Mouse (Mus musculus) intestine, embryonic 15.5 days (tissue): ENCODE measurements around the gene Gm5795. TPM values are rescaled to one million over a fixed set of nuclear protein-coding genes. Genes with fewer than 3 reads are reported as not detected.
"Not testable (repeated sequence)": the region's sequence is repeated elsewhere in the genome, so short reads cannot be mapped to it uniquely, and the experiment has no call there.

Source experiments
- ATAC-seq: fragments of 200-750 bp; cut with Nextera tagmentation; 2 replicates; pipeline ENCODE4 v1.8.0; 2017; ENCODE audit warnings: moderate TSS enrichment, moderate library complexity
- H3K27ac ChIP-seq: fragments of 300-500 bp; sonication (generic); 2 replicates; pipeline ENCODE4 v1.5.1; 2015; ENCODE audit warnings: mild to moderate bottlenecking, inconsistent platforms
- H3K27me3 ChIP-seq: fragments of 300-500 bp; sonication (generic); replicated peaks from 2 replicates; pipeline ENCODE4 v1.6.1; 2015; ENCODE audit warnings: inconsistent platforms
- H3K36me3 ChIP-seq: fragments of 300-500 bp; sonication (generic); 2 replicates; pipeline ENCODE4 v1.6.1; 2015; ENCODE audit warnings: inconsistent platforms
- H3K4me1 ChIP-seq: fragments of 300-500 bp; sonication (generic); replicated peaks from 2 replicates; pipeline ENCODE4 v1.6.1; 2015; ENCODE audit warnings: inconsistent platforms
- H3K4me2 ChIP-seq: fragments of 300-500 bp; sonication (generic); replicated peaks from 2 replicates; pipeline ENCODE4 v1.6.1; 2015; ENCODE audit warnings: mild to moderate bottlenecking, inconsistent platforms
- H3K4me3 ChIP-seq: fragments of 300-500 bp; sonication (generic); replicated peaks from 2 replicates; pipeline ENCODE4 v1.5.1; 2015; ENCODE audit warnings: inconsistent platforms
- H3K9ac ChIP-seq: fragments of 300-500 bp; sonication (generic); 2 replicates; pipeline ENCODE4 v1.6.1; 2015; ENCODE audit warnings: inconsistent platforms
- H3K9me3 ChIP-seq: fragments of 300-500 bp; sonication (generic); 2 replicates; pipeline ENCODE4 v1.6.1; 2016; ENCODE audit warnings: inconsistent platforms
- WGBS: fragments of 180-500 bp; shearing (Covaris S2); methylation state at CpG from one replicate; pipeline ENCODE4 v1.1.7; 2015; 5-methylcytosine and 5-hydroxymethylcytosine counted together
- polyA plus RNA-seq: library from polyadenylated mRNA; unstranded; fragments of >200 nt; fragmentation: Nextera tagmentation; extraction: Ambion mirVana; gene quantifications from 2 replicates; pipeline ENCODE4 v1.2.1, GENCODE M21; 2015

Gm5795 gene
- polyA plus RNA-seq, result not detected in 2 replicates

GRCm38 (mm10) chr14:3187955-3188354 is at the start of gene Gm5795:
Gm5795 (plus strand) TSS chr14:3188255.
- not testable (repeated sequence) for ATAC-seq, H3K9me3 ChIP-seq, H3K4me1 ChIP-seq, H3K9ac ChIP-seq, H3K27me3 ChIP-seq, H3K36me3 ChIP-seq, H3K27ac ChIP-seq, H3K4me2 ChIP-seq, H3K4me3 ChIP-seq
- no CpG with 5 or more reads among the region's 2 CpGs for WGBS

- Histone ChIP-seq H3K9ac (peak within 1 kb of the TSS; percentile 28; the same call in 1 of the 2 replicates), H3K4me3 (peak within 1 kb of the TSS; percentile 43), H3K4me2 (peak within 1 kb of the TSS; percentile 86)
- H3K27me3 ChIP-seq, H3K4me1 ChIP-seq, ATAC-seq, H3K36me3 ChIP-seq, H3K9me3 ChIP-seq, H3K27ac ChIP-seq: not testable (repeated sequence)
- under 1% methylated on average over 23 of the region's 62 CpGs for WGBS
Observed at GRCm38 (mm10) chr14:3208272-3209152, 20.5 kb downstream of the Gm5795 start, which contains the start of gene D830030K20Rik. D830030K20Rik (plus strand) TSS chr14:3208488.

GRCm38 (mm10) chr14:3209367-3209766 is 21.3 kb downstream of the Gm5795 start:
- not testable (repeated sequence) for ATAC-seq, H3K36me3 ChIP-seq, H3K9me3 ChIP-seq, H3K4me2 ChIP-seq, H3K9ac ChIP-seq, H3K27me3 ChIP-seq, H3K27ac ChIP-seq, H3K4me1 ChIP-seq, H3K4me3 ChIP-seq
- 9% methylated on average over 9 of the region's 11 CpGs for WGBS

Other genes with a start within 250 kb of the Gm5795 start
- not detected in 2 replicates for gene Gm2888, start 158.3 kb upstream of the Gm5795 start, polyA plus RNA-seq
- gene Gm2897, start 139.0 kb upstream of the Gm5795 start, polyA plus RNA-seq, result 1.1 and 1.5 TPM in 2 replicates
- gene Gm10340, start 54.3 kb upstream of the Gm5795 start, polyA plus RNA-seq, result not detected in 2 replicates
- gene D830030K20Rik, start 20.2 kb downstream of the Gm5795 start, polyA plus RNA-seq, result 3.6 and 4.5 TPM in 2 replicates
- not detected in 2 replicates for gene Gm2956, start 144.4 kb downstream of the Gm5795 start, polyA plus RNA-seq
- not detected in 2 replicates for gene Gm10413, start 206.8 kb downstream of the Gm5795 start, polyA plus RNA-seq
- 0.62 and 0.88 TPM in 2 replicates for gene Gm10409, start 224.4 kb downstream of the Gm5795 start, polyA plus RNA-seq
- 0.16 and 0.30 TPM in 2 replicates for gene Gm3005, start 239.8 kb downstream of the Gm5795 start, polyA plus RNA-seq